ENCODE assay signal across 8 mouse cellular contexts in genomic region chr11:93885572-93886410, GRCm38 (mm10). TPM values are rescaled to one million over a fixed set of nuclear protein-coding genes. Genes with fewer than 3 reads are reported as not detected.
DNase-seq lines count a peak whose midpoint lies in the region; ATAC-seq lines count a peak whose summit lies in the region.

TSS of gene Utp18 (minus strand) at chr11:93885766.
TSS of gene Mbtd1 (plus strand) at chr11:93885852.

- peak within 1 kb of the TSS; percentile 98 for H3K4me3 ChIP-seq in hindbrain, embryonic 12.5 days

- peak within 1 kb of the TSS; percentile 93 for H3K27ac ChIP-seq in hindbrain, embryonic 12.5 days

- peak within 1 kb of the TSS; percentile 92 for H3K4me2 ChIP-seq in hindbrain, embryonic 12.5 days (replicated peaks)

- peak; percentile 97 for DNase-seq in MN1 (ENCODE audit: low spot score)
- DNase-seq in cerebellum, adult 9-10 months, result peak; percentile 97
- DNase-seq in frontal cortex, adult 2 months (ENCODE audit: extremely low spot score in 1 of 2, low spot score in 1 of 2), result peak; percentile 94 to 99
- DNase-seq in layer of hippocampus, postnatal 14 days (ENCODE audit: low spot score in 2 of 2), result peak; percentile 99
- peak; percentile 99 for DNase-seq in lung, postnatal 14 days
- peak; percentile 90 for DNase-seq in retina, adult 2 months (ENCODE audit: low read depth, low spot score)
- peak; percentile 99 for DNase-seq in thymus, postnatal 36 days

- peak; percentile 98 for ATAC-seq in hindbrain, embryonic 12.5 days (ENCODE audit: low FRiP score)

- WGBS in hindbrain, embryonic 12.5 days, result under 1% methylated on average over 74 of the region's 83 CpGs

- H3K9ac ChIP-seq in hindbrain, embryonic 12.5 days, result peak within 1 kb of the TSS; percentile 94

- H3K9me3 ChIP-seq in hindbrain, embryonic 12.5 days (replicated peaks), result no peaks in the 10 kb centered on the region

- no peaks in the 10 kb centered on the region for H3K27me3 ChIP-seq in hindbrain, embryonic 12.5 days

- peaks cover 32% of the 10 kb centered on the region for H3K4me1 ChIP-seq in hindbrain, embryonic 12.5 days

- peaks cover 5% of the 10 kb centered on the region for H3K36me3 ChIP-seq in hindbrain, embryonic 12.5 days

RNA-seq across cellular contexts. Expression of gene Utp18, which starts in this region (rescaled TPM):
- 14.6 and 16.1 TPM in 2 replicates for polyA plus RNA-seq in frontal cortex, adult 2 months (2012; rRNA removed)
- polyA plus RNA-seq in hindbrain, embryonic 12.5 days (2016; fragmentation: Nextera tagmentation; extraction: Ambion mirVana), result 40.5 and 42.6 TPM in 2 replicates
- total RNA-seq in layer of hippocampus, postnatal 14 days (2021), result 10 to 100 TPM; 23.3 to 25.8 TPM

RNA-seq across cellular contexts. Expression of gene Mbtd1, which starts in this region (rescaled TPM):
- polyA plus RNA-seq in frontal cortex, adult 2 months (2012; rRNA removed), result 20.8 and 24.6 TPM in 2 replicates
- 50.1 and 54.0 TPM in 2 replicates for polyA plus RNA-seq in hindbrain, embryonic 12.5 days (2016; fragmentation: Nextera tagmentation; extraction: Ambion mirVana)
- total RNA-seq in layer of hippocampus, postnatal 14 days (2021), result 10 to 100 TPM; 34.8 to 36.8 TPM

Comparison
In these comparisons a context has a peak if more than half of its experiments do, and no peak if none do; other contexts are left out.
1. Peak in every context shown above with its lines: DNase-seq, ATAC-seq, H3K4me3 ChIP-seq and H3K27ac ChIP-seq.